Mouse (Mus musculus): ENCODE measurements around the gene Muc2.

Gene Muc2

GRCm38 (mm10) chr7:141770521-141770920 is 80.4 kb downstream of the Muc2 start:
- DNase-seq (ENCODE audit: low spot score): no peak

GRCm38 (mm10) chr7:141770988-141771387 is 80.8 kb downstream of the Muc2 start:
- no peak for DNase-seq (ENCODE audit: low spot score)

- no peak for DNase-seq (ENCODE audit: low spot score)
Measured at GRCm38 (mm10) chr7:141772058-141772557, 82.0 kb downstream of the Muc2 start.

- DNase-seq (ENCODE audit: low spot score): no peak
Measured at GRCm38 (mm10) chr7:141774855-141775254, 84.7 kb downstream of the Muc2 start.

- no peak for DNase-seq (ENCODE audit: low spot score)
Measured at GRCm38 (mm10) chr7:141776199-141776598, 86.1 kb downstream of the Muc2 start.

- DNase-seq (ENCODE audit: low spot score): no peak
Measured at GRCm38 (mm10) chr7:141788677-141789452, 98.7 kb downstream of the Muc2 start, which contains the start of gene Muc5ac. Gene Muc5ac (plus strand): TSS chr7:141788972.

- no peak for DNase-seq (ENCODE audit: low spot score)
Measured at GRCm38 (mm10) chr7:141794251-141794650, 104.1 kb downstream of the Muc2 start.

GRCm38 (mm10) chr7:141803206-141803605 is 113.1 kb downstream of the Muc2 start:
- no peak for DNase-seq (ENCODE audit: low spot score)

All from retina, embryonic 14.5 days (tissue).